Mouse (Mus musculus) cerebellum, postnatal 10 days (tissue): ENCODE data around the gene Olfr551.

Experiments
- DNase-seq, 2 experiments: peaks; one replicate each; pipeline ENCODE4 v3.0.0; 2021; ENCODE audit warnings: mixed read lengths in 2 of 2

Olfr551 gene

DNA sequence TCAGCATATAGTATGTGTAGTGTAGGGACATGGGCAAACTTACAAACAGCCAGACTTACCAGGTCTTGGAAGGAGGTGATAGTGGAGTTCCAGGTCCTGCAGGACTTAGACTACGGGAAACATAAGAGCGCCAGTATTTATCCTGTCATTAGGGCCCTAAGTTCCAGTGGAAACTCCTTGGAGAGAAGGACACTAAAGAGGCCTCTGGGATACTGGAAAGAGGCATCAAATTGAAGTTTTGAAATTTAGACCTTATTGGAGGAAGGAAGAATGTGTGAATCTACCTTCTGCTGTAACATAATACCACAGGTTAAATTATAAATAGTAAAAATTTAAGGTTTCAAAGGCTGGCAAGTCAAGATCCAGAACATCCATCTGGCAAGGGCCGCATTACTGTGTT is at the start of gene Olfr551:
Gene Olfr551 (minus strand): TSS at position 101 of the 400 bp plus-strand sequence.
- DNase-seq, result no peak

DNA sequence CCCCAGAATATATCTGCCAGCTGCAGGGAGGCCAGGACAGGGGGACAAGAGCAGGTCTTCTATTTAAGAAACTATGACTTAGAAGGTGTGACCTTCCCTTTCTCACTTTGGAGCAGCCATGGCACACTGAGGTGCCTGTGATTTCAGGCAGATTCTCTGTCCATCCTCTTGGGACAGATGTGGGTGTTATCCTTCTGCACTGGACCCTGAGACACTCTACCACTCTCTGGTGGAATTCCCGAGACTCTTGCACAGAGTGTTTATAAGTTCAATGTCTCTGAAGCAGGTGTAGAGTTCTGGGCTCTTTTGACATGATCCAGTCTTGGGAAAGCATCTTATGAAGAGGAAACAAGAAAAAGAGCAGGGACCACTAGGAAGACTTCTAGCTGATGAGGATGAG is 46.4 kb upstream of the Olfr551 start, which contains the start of gene Olfr554:
Gene Olfr554 (plus strand): TSS at position 301 of the 400 bp plus-strand sequence.
- no peak for DNase-seq

DNA sequence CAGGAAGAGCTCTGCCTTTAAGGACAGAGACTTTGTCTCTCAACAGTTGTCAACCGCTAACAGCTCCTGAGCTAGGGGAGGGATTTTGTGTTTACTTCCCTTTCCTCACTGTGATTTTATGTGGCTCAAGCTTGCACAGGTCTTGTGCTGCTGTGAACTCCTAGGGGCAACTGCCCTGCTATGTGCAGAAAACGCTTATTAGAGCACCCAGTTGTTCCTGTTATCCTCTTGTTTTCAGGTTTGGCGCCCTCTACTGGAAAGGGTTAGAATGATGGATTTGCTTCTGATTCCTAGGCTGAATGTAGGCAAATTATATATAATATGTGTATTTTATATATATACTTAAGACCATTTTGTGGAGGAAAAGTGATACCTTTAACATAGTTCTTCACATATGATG is 45.0 kb upstream of the Olfr551 start:
- DNase-seq, result peak; percentile 62 to 73

DNA sequence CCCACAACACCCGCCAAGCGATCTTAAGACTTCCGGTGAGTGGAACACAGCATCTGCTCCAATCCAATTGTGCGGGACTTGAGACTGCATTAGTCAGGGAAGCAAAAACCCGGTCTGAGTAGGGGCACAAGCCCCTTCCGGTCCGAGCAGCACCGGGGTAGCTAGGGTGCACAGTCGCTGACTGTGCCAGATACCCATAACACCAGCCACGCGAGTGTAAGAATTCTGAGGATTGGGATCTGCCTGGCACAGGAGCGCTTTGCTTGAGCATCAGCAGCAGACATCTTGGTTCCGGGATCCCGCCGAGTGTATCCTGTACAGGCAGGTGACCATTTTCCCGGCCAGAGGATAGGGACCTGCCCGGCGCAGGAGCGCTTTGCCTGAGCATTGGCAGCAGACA is 28.7 kb upstream of the Olfr551 start:
- peak in 1 of 2 experiments; percentile 3 for DNase-seq

DNA sequence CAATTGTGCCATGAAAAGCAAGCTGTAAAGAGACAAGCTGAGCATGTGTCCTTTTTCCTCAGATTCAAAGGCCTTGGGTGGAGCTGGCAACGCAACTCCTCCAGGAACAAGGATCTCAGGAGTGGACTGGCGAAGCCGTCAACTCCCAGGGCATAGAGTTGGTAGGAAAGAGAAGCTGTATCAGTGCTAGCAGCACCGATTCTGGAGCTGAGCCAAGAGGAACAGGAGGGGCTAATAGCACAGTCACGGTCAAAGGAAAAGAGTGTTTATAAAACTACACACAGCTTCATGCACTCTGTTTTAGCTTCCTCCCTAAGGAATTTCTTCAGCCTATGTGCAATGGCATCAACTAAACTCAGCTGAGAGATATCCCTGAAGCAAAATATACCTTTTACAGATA is 27.9 kb upstream of the Olfr551 start:
- DNase-seq, result peak; percentile 68

DNA sequence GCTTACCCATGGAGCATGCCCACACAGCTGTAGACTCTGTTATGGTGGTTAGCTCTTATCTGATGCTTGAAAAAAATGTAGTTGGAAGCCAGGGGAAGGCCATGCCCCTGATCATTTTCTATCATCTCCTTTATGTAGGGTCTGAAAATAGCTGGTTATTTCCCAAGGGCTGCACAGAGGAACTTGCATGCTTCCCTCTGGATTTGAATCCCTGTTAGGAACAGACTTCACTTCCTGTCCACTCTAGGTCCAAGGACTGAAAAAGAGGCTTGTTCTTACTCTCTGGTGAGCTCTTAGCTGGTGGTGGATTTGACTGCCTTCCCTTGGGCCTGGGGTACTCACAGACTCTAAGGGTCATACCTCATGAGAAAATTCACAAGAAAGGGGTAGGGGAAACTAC is 26.4 kb upstream of the Olfr551 start, which contains the start of gene Olfr553:
Gene Olfr553 (minus strand): TSS at position 101 of the 400 bp plus-strand sequence.
- no peak for DNase-seq

DNA sequence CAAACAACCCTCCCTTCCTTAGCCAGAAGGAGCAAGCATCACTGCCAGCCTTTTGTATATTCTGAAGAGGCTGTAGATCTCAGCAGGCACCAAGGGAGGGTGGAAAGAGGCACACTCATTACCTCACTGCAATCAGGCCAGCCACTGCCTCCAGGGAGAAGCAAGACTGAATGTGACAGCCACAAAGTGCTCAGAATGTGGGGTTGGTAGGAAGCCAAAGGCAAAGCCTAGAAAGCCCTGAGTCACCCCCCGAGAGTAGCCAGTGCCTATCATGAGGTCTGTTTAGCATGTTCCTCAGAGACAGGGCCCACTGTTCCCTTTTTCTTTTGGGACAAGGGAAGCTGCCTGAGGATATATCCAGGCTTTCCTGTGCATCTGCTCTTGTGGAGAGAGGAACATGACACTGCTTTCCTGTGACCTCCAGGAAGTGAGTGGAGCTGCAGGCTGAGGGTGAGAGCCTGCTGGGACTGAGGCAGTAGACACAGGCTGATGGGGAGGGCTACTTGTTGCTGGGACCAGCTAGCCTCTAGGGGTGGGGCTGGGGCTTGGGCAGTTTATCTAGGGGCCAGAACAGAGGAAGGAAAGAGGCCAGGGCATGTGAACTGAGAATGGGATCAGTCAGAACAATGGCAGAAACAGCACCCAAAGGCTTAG is 5.8 kb upstream of the Olfr551 start, which contains the start of gene Olfr552:
Gene Olfr552 (plus strand): TSS at position 393 of the 654 bp plus-strand sequence.
- DNase-seq, result no peak

DNA sequence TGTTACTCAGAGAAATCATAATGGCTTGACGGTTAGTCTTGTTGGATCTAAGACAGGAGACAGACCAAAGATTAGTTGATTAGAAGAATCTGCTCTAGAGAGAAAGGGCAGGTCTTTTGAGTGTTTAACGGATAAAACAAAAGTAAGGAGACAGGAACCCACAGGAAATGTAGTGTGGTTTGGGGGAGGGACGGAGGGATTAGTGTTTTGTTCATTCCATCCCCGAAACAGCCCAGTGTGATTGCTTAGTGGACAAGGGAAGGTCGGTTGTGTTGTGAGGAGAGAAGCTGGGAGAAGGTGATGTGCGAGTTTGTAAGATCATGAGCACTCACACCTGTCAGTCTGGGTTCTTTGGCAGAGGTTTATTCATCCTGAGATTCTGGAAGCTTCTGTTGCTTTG is 15.7 kb downstream of the Olfr551 start:
- DNase-seq, result no peak

DNA sequence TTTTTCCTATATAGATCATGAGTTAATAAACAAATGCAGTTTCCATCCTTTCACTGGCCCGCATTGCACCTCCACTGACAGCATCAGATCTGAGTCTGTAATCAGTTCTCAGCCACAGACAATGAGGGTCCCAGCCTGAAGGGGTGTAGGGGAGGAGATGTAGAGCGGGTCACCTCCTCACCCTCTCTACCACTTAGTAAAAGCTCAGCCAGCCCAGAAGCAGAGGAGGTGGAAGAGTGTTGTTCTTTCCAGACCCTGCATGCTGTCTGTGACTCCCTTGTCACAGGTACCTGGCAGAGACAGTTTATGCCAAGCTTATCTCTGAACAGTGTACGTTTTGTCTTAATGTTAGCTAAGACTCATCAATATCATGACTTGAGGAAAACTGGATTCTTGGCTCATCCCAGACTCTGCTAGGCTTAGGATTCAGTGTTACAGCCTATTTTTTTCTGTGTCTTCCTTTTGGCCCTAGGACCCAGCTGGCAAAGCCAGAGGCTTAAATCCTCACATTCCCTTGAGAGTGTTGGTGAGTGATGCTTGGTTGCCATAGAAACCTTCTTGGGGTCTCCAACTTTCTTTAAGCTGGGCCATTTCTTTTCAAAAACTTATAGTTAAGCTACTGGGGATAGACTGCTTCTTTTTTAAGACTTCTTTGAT is 18.4 kb downstream of the Olfr551 start:
- peak in 1 of 2 experiments; percentile 3 for DNase-seq

DNA sequence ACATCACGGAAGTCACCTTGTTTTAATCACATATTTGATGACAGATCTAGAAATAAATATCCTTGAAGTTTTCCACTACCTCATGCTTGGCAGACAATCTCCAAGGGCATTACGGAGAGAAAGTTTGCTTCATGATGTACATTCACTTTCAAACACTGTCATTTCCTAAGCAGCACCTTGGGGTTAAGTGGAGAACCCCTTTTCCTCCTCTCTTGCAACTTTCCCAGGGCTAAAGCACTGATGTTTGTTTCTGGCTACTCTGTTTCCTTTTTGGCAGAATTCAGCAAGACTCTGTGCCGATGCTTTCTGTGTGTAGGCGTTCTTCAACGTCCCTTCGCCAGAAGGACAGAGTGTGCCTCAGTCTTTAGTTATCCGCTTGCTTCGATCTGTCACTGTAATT is 20.5 kb downstream of the Olfr551 start, which contains the start of gene Olfr550:
Gene Olfr550 (plus strand): TSS at position 301 of the 400 bp plus-strand sequence.
- DNase-seq, result no peak

DNA sequence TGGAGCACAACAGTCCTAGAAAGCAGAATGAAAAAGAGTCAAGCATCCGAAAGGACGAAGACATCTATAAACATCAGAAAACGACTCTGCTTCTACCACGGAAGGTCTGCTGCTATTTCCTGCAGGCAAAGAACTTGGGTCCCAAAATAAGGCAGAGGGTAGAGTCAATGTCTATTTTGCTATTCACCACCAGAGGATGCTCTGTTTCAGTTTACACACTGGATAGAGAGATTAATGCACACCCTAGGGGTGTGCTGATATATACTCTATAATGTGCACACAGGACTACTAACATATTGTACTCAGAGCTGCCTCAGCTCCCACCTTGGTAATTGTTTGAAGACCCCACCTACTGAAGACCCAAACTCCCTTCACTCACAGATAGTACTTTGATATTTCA is 25.5 kb downstream of the Olfr551 start:
- DNase-seq, result no peak

DNA sequence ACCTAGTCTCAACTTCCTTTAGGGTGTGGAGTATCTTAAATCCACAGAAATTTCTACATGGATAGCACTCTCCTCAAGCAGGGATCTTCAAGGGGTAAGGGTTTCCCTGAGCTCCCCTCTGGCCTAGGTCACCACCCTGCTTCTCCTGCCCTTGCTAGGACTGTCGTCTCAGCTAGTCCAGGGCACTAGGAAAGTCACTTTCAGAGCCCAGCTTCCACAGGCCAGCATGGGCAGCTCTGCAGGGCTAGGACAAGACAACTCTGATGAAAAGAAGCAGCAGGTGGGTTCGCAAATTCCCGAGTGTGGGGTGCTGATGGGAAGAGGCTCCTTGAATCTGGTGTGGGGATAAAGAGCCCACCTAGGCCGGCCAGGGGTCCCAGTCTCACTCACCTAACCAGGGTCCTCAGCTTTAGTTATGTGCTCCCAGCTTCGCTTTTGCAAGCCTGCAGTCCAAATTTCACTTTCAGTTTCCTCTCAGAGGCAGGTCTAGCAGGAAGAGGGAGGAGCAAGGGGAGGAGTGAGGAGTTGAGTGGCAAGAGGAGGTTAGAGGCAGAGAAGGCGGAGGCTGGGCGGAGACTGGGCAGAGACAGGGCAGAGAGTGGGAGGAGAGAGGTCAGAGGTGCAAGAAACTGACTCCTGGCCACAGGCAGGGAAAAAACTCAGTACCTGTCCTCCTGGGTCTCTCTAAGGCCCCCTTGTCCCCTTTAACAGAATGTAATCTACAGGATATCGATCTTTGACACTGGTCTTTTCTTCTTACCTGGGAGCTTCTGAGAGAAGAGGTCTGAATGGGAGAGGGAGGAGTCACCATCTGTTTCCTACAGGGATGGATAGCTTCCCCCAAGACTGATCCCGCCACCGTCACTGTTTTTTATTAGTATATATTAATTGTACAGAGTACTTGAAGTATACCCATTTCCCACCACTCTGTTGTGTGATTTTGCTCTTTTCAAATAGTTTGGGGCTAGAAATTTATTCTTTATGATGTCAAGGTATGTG is 26.4 kb downstream of the Olfr551 start, which contains the start of gene Trim21:
Gene Trim21 (minus strand): TSS at position 488 of the 999 bp plus-strand sequence.
- peak; percentile 67 to 75 for DNase-seq

DNA sequence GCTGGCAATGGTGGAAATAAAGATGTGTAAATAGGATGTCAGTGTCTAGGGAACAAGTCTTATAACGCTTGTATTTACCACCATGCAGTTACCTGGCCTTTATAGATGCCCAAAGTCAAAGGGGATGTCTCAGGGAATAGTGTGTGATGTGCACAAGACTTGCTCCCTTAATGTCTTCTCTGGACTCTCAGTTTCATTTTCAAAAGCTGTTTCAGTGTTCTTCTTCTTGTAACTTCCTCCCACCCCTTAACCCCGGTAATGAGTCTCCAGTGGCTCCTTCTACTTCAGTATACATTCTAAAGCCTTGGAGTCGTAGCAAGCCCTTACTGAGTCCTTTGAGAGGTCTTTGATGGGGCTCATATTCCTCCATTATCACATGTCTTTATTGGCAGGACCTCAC is 38.4 kb downstream of the Olfr551 start:
- no peak for DNase-seq

DNA sequence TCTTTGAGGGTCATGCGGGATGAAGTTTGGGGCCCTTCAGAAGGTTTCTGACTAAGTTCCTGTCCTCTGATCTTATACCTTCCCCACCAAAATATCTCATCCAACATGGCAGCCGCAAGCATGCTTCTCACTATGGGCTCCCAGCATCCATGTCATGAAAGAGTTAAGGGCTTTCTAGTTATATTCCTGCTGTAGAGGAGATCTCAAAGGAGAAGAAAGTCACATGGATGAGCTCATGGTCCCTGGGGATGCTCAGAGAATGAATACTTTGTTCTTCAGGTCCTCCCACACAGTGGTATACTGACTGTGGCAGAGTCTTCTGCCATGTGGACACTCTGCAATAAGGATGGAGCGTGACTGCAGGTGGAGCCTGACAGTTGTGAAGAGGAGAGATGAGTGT is 42.1 kb downstream of the Olfr551 start, which contains the start of gene Olfr549:
Gene Olfr549 (plus strand): TSS at position 301 of the 400 bp plus-strand sequence.
- no peak for DNase-seq

DNA sequence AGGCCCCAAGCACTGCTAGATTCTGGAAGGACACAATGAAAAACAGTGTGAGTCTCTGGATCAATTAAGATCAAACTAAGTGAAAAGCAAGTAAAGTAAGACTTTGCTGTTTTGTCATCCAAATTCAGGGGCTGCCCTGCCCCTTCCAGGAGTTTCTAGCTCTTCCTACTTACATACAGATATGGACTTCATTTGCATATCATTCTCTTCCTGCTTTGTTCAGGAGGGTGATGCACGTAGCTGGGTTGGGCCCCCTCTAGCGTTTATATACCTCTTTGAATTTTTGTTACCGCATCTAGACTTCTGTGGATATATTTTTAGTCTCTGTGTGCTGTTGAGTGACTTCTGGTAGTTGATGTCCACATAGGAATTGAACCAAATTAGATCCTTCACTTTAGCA is 50.4 kb downstream of the Olfr551 start:
- DNase-seq, result no peak

DNA sequence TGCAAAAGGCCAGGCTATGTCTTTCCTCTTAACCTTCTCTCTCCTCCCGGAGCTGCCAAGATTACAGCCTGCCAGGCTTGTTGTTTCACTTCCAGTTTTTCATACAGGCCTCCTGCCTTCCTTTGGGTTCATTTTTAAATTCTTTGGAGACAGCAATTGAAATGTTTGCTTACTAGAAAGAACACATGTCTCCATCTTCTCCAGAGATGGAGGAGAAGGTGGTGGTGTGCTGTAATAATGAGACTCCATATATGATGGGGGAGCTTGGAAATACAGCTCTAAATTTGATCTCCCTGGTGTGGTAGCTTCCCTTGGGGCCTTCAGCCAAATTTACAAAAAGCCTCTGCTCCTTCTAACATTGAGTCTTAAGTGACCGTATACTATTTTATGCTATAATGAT is 51.1 kb downstream of the Olfr551 start, which contains the start of gene Olfr548-ps1:
Gene Olfr548-ps1 (plus strand): TSS at position 301 of the 400 bp plus-strand sequence.
- DNase-seq, result no peak

DNA sequence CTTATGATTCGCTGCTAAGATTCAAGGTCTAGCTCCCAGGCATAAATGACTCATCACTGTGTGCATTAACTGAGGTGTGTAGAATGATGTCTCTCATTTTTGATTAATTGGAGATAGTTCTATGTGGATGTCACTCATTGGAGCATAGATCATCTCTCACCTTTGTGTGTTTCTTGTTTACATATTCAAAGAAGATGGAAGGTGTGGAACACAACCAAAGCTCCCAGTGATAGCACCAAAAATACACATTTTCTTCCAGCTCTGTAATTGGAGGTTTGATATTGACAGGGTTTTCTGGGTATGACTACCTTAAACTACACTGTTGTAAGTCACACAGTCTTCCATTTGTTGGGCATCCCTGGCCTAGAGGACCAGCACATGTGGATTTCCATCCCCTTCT is 57.2 kb downstream of the Olfr551 start, which contains the start of gene Olfr547:
Gene Olfr547 (plus strand): TSS at position 301 of the 400 bp plus-strand sequence.
- DNase-seq, result no peak
